Mouse (Mus musculus) CH12F3 (cell line): ENCODE data around the gene Nek6.

ENCODE experiments used
- in situ Hi-C: fragments of 300-500 bp; cut with MboI; formaldehyde crosslinking; loops from 2 replicates; pipeline ENCODE4 v1.14.3; 2020; ENCODE audit warnings: low sequenced_read_pairs

Gene Nek6

GRCm38 (mm10) chr2:38509004-38509719, 2.3 kb upstream of the Nek6 start:
- in situ Hi-C loops, result no loop called here

- in situ Hi-C loops, result no loop called here
Observed at GRCm38 (mm10) chr2:38510120-38510519, 1.3 kb upstream of the Nek6 start.

GRCm38 (mm10) chr2:38512308-38513182, 1.1 kb downstream of the Nek6 start:
- in situ Hi-C loops, result no loop called here

- in situ Hi-C loops, result no loop called here
Observed at GRCm38 (mm10) chr2:38513183-38513529, 1.7 kb downstream of the Nek6 start.

- in situ Hi-C loops, result no loop called here
Observed at GRCm38 (mm10) chr2:38514411-38514810, 3.0 kb downstream of the Nek6 start.

GRCm38 (mm10) chr2:38515446-38515845, 4.0 kb downstream of the Nek6 start:
- in situ Hi-C loops, result no loop called here

- in situ Hi-C loops, result no loop called here
Observed at GRCm38 (mm10) chr2:38516471-38516870, 5.0 kb downstream of the Nek6 start.

- in situ Hi-C loops, result no loop called here
Observed at GRCm38 (mm10) chr2:38517045-38517444, 5.6 kb downstream of the Nek6 start.

- in situ Hi-C loops, result no loop called here
Observed at GRCm38 (mm10) chr2:38518719-38519118, 7.3 kb downstream of the Nek6 start.

- in situ Hi-C loops, result no loop called here
Observed at GRCm38 (mm10) chr2:38519934-38520333, 8.5 kb downstream of the Nek6 start.

- in situ Hi-C loops, result no loop called here
Observed at GRCm38 (mm10) chr2:38521618-38522017, 10.2 kb downstream of the Nek6 start.

GRCm38 (mm10) chr2:38522354-38522753, 10.9 kb downstream of the Nek6 start:
- in situ Hi-C loops, result no loop called here

- in situ Hi-C loops, result no loop called here
Observed at GRCm38 (mm10) chr2:38523781-38524445, 12.5 kb downstream of the Nek6 start.

GRCm38 (mm10) chr2:38525034-38525433, 13.6 kb downstream of the Nek6 start:
- in situ Hi-C loops, result no loop called here

GRCm38 (mm10) chr2:38529582-38530152, 18.2 kb downstream of the Nek6 start:
- in situ Hi-C loops, result no loop called here

- in situ Hi-C loops, result no loop called here
Observed at GRCm38 (mm10) chr2:38530955-38531381, 19.5 kb downstream of the Nek6 start.

GRCm38 (mm10) chr2:38533322-38533721, 21.9 kb downstream of the Nek6 start:
- in situ Hi-C loops, result no loop called here

GRCm38 (mm10) chr2:38533767-38534166, 22.3 kb downstream of the Nek6 start:
- in situ Hi-C loops, result no loop called here

- in situ Hi-C loops, result no loop called here
Observed at GRCm38 (mm10) chr2:38534241-38534940, 22.9 kb downstream of the Nek6 start.

- in situ Hi-C loops, result no loop called here
Observed at GRCm38 (mm10) chr2:38535051-38535450, 23.6 kb downstream of the Nek6 start.
